Mouse (Mus musculus) spleen, adult 2 months (tissue): Measurements from ENCODE around the gene Nbea. TPM values are rescaled to one million over a fixed set of nuclear protein-coding genes. Genes with fewer than 3 reads are reported as not detected.

Experiments
- DNase-seq, 2 experiments: peaks; one replicate each; pipeline versions ENCODE4 v3.0.0 to v3.0.0-alpha.2; 2012 to 2021; ENCODE audit warnings: low spot score in 2 of 2, low read depth in 1 of 2
- H3K27ac ChIP-seq: fragments of 200-500 bp; 2 replicates; pipeline ENCODE4 v1.5.1; 2012; ENCODE audit warnings: low read length, inconsistent platforms; ENCODE audit not compliant: insufficient read depth
- H3K27me3 ChIP-seq: fragments of 200-500 bp; 2 replicates; pipeline ENCODE4 v1.6.1; 2012; ENCODE audit warnings: mild to moderate bottlenecking, moderate library complexity, low read length, inconsistent platforms; ENCODE audit not compliant: control insufficient read depth, insufficient read depth
- H3K36me3 ChIP-seq: fragments of 200-500 bp; 2 replicates; pipeline ENCODE4 v1.6.1; 2012; ENCODE audit warnings: mild to moderate bottlenecking, low read length, inconsistent platforms; ENCODE audit not compliant: control insufficient read depth, insufficient read depth
- H3K4me1 ChIP-seq: fragments of 200-500 bp; 2 replicates; pipeline ENCODE4 v1.6.1; 2011; ENCODE audit warnings: inconsistent platforms; ENCODE audit not compliant: control insufficient read depth, insufficient read depth, insufficient read length
- H3K4me3 ChIP-seq: fragments of 200-500 bp; 2 replicates; pipeline ENCODE4 v1.5.1; 2011; ENCODE audit warnings: mild to moderate bottlenecking, inconsistent platforms; ENCODE audit not compliant: insufficient read depth, insufficient read length; ENCODE audit errors: extremely low read depth
- CTCF ChIP-seq: fragments of 200-500 bp; IDR thresholded peaks from 2 replicates; pipeline ENCODE4 v1.5.1; 2011; ENCODE audit warnings: mild to moderate bottlenecking, inconsistent platforms; ENCODE audit not compliant: insufficient read depth, insufficient read length, insufficient replicate concordance; ENCODE audit errors: extremely low read depth
- POLR2A ChIP-seq: fragments of 200-500 bp; IDR thresholded peaks from 2 replicates; pipeline ENCODE4 v1.6.1; 2011; ENCODE audit warnings: low read depth, low read length, inconsistent platforms
- WGBS: fragments of 180-500 bp; shearing (Covaris S2); methylation state at CpG from one replicate; pipeline ENCODE4 v1.1.7; 2018; 5-methylcytosine and 5-hydroxymethylcytosine counted together
- polyA plus RNA-seq: library from polyadenylated mRNA; depleted of rRNA; stranded (reverse); fragments of >200 nt; gene quantifications from 2 replicates; pipeline ENCODE4 v1.2.3, GENCODE M21; 2012

The Nbea gene
- polyA plus RNA-seq, 1 experiment: 1.6 TPM

DNA sequence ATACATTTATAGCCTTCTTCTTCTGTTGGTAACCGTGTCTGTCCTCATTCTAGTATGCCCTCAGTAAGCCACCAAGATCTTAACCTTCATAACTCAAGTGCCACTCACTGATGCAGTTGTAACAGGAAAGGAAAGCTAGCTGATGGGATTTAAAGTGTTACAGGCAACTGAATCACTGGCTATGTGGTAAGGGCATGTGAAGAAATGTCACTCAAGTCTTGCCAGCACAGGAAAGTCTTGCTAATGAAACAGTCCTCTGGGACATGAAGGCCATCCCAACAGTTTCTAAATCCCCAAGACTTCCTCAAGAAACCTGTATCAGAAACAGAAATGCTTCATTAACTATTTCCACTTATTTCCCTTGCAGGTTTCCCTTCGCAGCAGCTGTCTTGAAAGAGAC lies 414.8 kb downstream of the Nbea start:
- DNase-seq: no peak
- 81% methylated on average over 2 of the region's 2 CpGs for WGBS
- TF ChIP-seq CTCF: no peak
- no peak for TF ChIP-seq POLR2A
- H3K4me3 ChIP-seq: no peak overlapping the region
- no peaks in the 10 kb centered on the region for H3K4me1 ChIP-seq
- H3K36me3 ChIP-seq: no peaks in the 10 kb centered on the region
- no peaks in the 10 kb centered on the region for H3K27me3 ChIP-seq
- no peak overlapping the region for H3K27ac ChIP-seq

DNA sequence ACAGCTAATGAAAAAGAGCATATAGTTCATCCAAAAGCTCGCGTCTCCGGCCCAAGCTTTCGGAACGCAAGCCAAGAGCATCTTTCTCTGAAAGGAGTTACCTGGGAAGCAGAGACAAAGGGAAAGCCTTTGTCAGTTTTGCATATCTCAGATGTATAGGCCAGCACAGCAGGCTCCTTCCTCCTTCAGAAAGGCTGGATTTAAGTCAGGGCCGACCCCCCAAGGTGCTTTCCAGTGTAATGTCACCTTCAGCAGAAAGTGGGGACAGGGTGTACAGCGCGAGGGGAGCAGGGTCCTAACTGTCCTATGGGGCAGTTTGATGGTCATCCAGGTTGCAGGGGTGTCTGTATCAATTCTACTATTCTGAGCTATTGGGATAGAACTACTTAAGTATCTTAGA lies 419.9 kb downstream of the Nbea start:
- Histone ChIP-seq H3K27ac (no peak overlapping the region), H3K4me1 (no peaks in the 10 kb centered on the region), H3K27me3 (no peaks in the 10 kb centered on the region), H3K4me3 (no peak overlapping the region), H3K36me3 (no peaks in the 10 kb centered on the region)
- no peak for TF ChIP-seq CTCF
- no peak for TF ChIP-seq POLR2A
- WGBS: 90% methylated on average over 8 of the region's 8 CpGs
- DNase-seq: no peak

DNA sequence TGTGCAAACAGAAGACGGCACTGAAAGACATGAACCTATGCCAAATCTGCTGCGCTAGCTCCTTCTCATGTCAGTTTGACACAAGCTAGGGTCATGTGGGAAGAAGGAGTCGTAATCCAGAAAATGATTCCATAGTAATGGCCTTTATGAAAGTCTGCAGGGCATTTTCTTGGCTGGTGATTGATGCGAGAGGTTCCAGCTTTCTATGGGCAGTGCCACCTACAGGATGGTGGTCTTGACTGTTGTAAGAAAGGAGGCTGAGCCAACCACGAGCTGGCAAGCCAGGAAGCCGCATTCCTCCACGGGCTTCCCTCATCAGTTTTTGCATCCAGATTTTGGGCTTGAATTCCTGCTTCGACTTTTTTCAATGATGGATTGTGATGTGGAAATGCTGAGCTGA lies 425.2 kb downstream of the Nbea start:
- Histone ChIP-seq H3K4me3 (no peak overlapping the region), H3K27me3 (no peaks in the 10 kb centered on the region), H3K4me1 (no peaks in the 10 kb centered on the region), H3K36me3 (no peaks in the 10 kb centered on the region), H3K27ac (no peak overlapping the region)
- WGBS: 62% methylated on average over 8 of the region's 8 CpGs
- DNase-seq: no peak
- TF ChIP-seq POLR2A (no peak), CTCF (no peak)

DNA sequence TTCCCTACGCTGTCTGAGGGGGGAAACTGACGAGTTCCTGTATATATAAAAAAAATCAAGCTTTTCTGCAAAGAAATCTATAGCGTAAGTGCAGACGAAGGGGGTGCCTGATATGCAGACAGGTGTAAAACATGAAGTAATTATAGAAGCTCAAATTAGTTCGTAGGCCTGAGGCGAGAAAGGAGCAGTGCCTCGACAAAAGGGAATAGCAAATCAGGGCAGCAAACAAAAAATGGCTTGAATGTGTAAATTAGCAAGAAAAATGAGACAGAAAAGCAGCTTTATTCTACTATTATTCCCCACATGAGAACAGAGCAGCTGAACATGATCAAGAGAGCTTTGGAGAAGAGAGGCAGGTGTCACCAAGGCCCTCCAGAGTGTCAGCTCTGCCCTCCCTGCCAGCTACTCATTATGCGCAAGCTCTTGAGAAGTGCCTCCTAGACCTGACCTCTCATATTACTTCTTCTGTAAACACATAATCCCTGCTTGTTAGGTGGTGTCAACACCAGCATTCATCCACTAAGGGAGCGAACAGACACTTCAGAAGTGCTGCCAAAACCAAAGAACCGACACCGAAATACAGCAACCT lies 426.8 kb downstream of the Nbea start:
- WGBS: 93% methylated on average over 11 of the region's 11 CpGs
- Histone ChIP-seq H3K36me3 (no peaks in the 10 kb centered on the region), H3K4me1 (no peaks in the 10 kb centered on the region), H3K27me3 (no peaks in the 10 kb centered on the region), H3K27ac (no peak overlapping the region), H3K4me3 (no peak overlapping the region)
- TF ChIP-seq CTCF: no peak
- no peak for TF ChIP-seq POLR2A
- no peak for DNase-seq

DNA sequence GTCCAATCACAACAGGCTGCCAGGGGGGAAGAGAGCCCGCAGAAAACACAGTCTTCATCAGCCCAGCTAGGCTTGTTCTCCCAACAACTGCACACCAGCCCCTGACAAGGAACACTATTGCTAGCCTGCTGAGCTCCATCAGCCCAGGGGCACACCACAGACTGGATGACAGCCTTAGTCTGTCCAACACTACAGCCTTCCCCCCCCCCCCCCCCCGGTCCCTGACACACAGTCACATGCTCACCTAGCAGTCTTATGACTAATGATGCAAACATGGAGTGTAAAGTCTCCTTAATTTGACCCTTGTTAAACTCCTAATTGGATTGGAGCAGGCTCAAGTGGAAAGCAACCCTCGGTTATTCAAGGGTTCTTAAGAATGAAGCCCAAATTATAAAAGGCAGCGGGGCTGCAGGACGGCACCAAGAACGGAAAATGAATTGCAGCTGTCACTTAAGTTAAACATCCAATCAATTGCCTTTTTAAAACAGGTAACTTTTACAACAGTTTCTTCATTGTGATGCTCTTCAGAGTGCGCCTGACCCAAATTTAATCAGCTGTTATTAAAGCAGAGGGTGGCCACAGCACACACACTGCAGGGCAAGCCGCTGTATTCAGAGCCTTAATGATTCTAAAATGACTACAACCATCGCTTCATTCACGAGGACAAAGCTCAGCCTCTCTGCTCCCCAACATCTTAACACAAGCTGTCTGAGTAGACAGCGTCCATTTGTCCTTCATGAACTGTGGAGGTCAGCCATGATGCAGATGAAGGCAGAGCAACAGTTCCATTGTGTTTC lies 427.5 kb downstream of the Nbea start:
- TF ChIP-seq POLR2A (no peak), CTCF (no peak)
- WGBS: 91% methylated on average over 11 of the region's 11 CpGs
- H3K27ac ChIP-seq: no peak overlapping the region

DNA sequence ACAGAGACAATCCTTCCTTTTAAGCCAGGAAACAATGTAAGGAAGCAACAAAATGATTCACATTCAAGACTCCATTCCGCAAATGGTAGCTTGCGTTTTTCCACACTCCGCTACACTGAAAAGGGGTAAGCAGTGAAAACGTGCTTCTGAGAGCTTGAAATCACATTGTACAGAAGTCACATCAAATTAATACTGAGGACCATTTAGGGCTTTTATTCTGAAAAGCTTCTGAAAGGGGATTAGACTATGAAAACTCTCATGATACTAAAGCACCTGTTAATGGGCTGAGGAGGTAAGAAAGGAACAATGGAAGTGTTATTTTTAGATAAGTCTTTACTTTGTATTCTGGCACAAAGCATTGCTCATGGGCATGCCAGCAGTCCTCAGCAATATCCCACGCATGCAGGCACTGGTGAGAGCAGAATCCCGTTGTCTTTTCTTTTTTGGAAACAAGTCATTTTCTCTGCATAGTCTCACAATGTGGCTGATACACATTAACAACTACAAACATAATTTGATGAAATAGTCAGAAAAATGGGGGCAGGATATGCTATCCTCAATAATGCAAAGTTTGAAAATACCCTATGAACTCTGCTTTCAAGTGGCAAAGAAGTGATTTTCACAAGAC lies 428.4 kb downstream of the Nbea start:
- Histone ChIP-seq H3K4me1 (no peaks in the 10 kb centered on the region), H3K4me3 (no peak overlapping the region), H3K36me3 (no peaks in the 10 kb centered on the region), H3K27ac (no peak overlapping the region), H3K27me3 (no peaks in the 10 kb centered on the region)
- DNase-seq: no peak
- 84% methylated on average over 6 of the region's 6 CpGs for WGBS
- TF ChIP-seq CTCF: no peak

More for the DNA sequence above, 427.5 kb downstream of the Nbea start:
- Histone ChIP-seq H3K27me3 (no peaks in the 10 kb centered on the region), H3K4me1 (no peaks in the 10 kb centered on the region), H3K4me3 (no peak overlapping the region), H3K36me3 (no peaks in the 10 kb centered on the region)
- DNase-seq: no peak

DNA sequence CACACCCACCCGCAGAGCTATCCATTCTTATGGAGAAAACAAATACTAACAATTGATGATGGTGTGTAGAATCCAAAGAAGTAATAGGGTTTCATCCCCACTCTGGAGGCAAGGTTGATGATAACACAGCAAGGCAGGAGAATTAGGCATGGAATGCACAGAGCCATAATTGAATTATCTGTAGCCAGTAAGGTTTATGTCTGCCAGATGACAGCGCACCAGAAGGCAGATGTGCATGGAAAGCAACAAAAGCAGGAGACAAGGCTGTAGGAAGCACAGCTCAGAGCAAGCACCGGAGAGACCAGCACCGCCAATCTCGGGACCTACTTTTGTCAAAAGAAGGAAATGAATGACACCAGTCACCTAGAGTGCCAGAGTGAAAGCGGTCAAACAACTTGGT lies 429.6 kb downstream of the Nbea start:
- no peak overlapping the region for H3K27ac ChIP-seq
- no peaks in the 10 kb centered on the region for H3K36me3 ChIP-seq
- H3K4me1 ChIP-seq: no peaks in the 10 kb centered on the region
- H3K27me3 ChIP-seq: no peaks in the 10 kb centered on the region
- no peak for TF ChIP-seq POLR2A
- TF ChIP-seq CTCF: no peak
- no peak for DNase-seq
- 90% methylated on average over 6 of the region's 6 CpGs for WGBS
- no peak overlapping the region for H3K4me3 ChIP-seq
